Mouse (Mus musculus): ENCODE data around the gene Obsl1.
A peak's percentile ranks its signal among the peaks of the same experiment; 100 is the strongest.

Gene Obsl1

DNA sequence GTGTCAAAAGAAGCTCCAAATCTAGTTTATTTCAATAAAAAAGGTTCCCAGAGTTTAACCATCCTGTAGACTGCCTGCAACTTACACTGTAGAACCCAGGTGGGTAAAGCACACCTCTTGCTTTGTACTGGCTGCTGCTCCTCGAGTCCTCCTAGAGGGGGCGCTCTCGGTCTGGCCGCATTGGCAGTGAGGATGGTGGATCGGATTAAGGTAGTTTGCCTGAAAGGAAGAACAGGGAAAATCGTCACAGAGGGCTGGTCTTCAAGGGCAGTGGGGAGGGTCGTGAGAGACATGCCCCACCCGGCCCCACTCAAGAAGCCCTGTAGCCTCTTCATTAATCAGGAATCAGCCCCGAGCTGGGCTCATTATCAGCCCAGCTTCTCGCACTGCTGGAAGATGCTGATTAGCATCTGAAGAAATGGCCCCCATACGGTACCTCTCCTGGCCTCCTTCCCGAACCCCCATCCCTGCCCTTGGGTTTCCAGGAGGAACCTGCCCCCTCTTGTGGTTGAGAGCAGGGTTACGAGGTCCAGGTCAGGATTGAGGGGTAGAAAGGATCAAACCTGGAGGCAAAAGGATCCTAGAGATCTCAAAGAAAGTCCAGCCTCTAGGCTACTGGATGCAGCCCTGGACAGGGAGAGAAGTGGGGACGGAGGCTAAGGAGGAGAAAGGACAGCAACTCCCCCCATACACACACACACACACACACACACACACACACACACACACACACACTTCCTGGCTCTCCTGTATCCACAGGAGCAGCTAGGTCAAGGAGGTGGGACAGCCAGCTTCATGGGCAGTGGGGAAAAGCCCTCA is 49.3 kb downstream of the Obsl1 start:
- no peak for DNase-seq (ENCODE audit: low read depth, low spot score)

DNA sequence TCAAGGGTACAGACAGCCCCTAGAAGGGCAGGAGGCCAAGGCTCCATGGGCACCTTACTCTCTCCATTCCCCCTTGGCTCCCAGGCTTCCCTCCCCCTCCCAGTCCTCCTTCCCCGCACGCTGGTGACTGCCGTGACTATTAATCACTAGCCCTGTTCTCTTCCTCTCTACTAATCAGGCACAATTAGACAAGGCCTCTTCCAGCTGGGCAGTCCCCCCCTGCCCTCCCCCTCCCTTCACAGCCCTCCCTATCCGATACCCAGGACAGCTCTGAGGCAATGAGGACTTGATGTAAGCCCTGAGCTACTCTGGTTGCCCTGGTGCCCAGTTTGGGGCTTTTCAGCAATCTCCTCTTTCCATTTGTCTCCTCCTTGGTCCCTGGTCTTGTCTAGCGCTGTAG is 50.3 kb downstream of the Obsl1 start:
- no peak for DNase-seq (ENCODE audit: low read depth, low spot score)

- no peak for DNase-seq (ENCODE audit: low read depth, low spot score)
These were observed 50.8 kb downstream of the Obsl1 start for GRCm38 (mm10) chr1:75455433-75455832.

DNA sequence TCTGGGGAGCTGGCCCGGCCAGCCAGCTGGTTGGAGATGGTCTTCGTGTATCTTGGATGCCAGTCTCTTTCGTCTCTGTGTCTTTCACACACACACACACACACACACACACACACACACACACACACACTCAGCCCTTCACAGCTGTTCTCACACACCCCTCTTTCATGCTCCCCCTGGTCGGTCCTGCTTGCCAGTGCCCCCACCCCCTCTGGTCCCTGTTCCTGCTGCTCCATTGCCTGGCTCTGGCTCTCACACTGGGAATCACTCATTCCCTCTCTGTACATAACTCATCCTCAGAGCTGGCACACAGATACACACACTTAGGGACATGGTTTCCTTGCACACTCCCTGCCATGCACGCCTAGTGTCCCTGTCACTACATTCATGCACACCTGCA is 54.4 kb downstream of the Obsl1 start:
- DNase-seq (ENCODE audit: low read depth, low spot score) = no peak

DNA sequence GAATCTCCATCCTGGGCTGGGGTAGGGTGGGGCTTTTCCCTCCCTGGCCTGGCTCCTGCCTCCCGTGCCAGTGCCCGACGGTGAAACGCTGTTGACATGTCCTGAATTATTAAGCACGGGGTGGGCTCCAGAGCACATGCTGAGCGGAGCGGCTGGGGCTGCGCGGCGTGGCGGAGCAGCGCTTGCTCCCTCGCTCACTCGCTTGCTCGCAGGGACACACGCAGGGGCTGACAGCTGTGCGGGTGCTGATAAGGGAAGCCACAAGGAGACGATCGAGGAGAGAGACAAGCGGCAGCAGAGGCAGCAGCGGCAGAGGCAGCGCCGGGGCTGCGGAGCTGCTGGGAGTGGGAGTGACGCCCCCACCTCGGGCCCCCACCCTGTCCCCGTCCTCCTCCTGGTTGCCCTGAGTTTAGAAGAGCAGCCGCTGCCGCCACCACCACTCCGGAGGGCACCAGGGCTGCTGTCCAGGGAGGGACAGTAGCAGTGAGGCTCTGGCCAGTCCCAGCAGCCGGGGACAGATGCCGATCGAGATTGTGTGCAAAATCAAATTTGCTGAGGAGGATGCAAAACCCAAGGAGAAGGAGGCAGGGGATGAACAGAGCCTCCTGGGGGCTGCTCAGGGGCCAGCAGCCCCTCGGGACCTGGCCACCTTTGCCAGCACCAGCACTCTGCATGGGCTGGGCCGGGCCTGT is 55.8 kb downstream of the Obsl1 start, which contains the start of gene Asic4:
Gene Asic4, plus strand, starts transcription at position 123 of the 692 bp plus-strand sequence.
- DNase-seq (ENCODE audit: low read depth, low spot score) = no peak

- DNase-seq (ENCODE audit: low read depth, low spot score) = no peak
These were observed 56.7 kb downstream of the Obsl1 start for GRCm38 (mm10) chr1:75449377-75450135.

DNA sequence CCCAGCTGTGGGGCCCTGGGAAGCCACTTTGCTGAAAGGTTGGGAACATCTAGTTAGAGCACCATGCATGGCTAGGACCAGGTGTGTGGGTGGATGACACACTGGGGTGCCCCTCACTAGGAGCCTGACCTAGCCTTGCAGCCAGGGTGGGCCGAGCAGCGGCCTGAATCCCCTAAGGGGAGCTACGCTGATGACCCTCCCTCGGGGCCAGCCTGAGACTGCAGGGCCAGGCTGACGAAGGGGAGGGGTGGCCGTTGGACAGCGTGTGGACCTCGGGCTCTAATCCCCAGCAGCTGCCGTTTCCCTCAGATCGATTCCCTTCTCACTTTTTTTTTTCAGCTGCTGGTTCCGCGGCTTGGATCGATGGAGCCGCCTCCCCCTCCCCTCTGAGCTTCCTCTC is 57.3 kb downstream of the Obsl1 start:
- DNase-seq (ENCODE audit: low read depth, low spot score) = no peak

DNA sequence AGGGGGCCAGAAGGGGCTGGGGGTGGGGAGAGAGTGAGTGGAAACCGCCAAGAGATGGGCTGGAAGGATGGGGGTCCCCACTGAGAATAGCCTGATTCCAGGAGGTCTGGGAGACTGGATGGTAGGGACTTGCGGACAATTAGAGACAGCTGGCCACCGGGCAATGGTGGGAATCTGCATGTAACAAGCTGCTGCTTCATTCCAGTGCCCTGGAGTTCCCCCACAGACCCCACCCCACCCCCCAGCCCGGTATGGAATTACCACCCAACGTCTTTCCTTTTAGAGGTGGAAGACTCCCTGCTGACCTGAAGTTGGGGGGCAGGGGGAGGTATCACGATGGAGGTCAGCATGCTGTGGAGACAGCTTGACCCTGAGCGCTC is 58.2 kb downstream of the Obsl1 start:
- no peak for DNase-seq (ENCODE audit: low read depth, low spot score)

DNA sequence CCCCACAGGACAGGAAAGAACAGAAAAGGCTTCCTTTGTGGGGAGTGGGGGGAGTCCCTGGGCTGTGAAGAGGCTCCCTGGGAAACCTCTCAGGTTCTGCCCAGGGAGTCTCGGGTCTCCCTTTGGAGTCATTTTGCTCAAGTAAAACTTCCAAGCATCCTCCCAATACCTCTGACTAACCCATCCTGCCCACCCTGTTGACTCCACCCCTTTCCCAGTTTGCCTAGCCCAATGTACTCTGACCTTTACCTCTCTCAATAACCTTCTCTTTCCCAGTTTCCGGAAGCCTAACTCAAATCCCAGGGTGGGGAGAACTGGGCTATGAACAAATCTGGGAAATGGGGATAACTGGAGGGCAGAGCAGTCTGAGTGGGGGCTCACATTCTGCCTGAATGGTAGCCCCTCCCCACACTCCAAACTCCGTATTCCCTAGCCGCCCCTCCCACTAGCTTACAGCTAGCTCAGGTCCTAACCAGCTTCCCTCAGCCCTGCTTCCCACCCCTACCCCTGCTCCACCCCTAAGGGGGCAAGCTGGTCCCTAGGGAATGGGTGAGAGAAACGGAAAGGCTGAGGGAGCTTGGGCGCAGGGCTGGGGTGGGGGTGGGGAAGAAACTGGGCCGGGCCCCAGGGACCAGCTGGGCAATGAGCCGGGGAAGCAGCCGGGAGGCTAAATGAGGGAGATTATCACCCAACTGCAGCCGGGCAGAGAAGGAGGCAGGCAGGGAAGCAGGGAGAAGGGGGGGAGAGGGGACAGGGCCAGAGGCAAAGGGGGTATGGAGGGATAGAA is 58.8 kb downstream of the Obsl1 start:
- DNase-seq (ENCODE audit: low read depth, low spot score) = no peak

DNA sequence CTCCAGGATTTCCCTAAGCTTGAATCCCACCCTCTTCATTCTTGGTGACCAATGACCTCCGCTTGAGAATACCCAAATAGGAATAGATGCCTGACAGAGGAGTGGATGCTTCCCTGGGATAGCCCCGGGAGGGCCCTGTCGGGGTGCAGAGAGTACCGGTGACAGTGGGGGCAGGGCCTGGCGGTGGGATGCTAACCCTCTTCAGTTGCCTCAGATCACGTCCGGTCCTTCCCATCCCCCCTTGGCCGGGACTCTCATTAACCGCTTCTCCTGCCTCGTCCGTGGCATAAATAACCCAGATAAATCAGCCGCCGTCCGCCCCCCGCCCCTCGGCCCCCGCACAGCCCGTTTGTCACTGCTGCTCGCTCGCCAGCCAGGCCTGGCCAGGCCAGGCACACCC is 59.6 kb downstream of the Obsl1 start:
- no peak for DNase-seq (ENCODE audit: low read depth, low spot score)

DNA sequence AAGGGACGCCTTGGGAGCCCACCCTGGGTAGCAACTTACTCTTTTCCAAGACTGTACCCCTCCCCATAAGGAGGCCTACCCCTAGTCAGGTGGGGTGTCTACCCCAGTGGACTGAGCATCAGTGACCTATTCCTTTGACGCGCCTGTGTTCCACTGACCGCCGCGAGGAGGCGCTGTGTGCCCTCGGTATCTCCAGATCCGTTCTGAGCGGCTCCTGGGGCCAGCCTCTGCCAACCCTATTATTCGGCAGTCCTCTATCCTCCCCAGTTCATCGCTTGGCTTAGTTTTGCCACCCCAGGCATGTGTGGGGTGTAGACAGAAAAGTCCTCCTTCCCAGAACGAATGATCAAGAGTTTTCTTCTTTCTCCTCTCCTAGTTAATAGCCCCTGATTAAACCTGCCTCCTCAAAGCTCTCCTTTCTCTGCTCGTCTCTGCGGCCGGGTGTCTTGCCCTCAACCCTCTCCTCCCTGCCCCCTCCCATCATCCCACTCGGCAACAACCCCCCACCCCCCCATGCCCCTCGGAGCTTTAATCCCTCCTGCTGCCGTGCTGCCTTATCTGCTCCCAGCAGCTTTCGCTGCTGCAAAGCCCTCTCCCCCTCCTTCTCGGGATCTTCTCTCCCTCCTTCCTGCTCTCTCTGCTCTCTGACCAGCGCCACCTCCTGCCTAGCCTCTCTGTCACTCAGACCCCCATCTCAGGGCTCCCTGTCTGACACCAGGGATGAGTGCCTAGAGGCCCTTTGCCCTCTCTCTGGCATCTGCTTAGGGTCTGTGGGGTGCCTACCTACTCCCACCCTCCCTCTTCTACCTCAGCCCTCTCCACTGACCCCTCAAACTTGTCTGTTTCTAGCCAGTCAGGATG is 60.3 kb downstream of the Obsl1 start:
- DNase-seq (ENCODE audit: low read depth, low spot score) = peak; percentile 68

- DNase-seq (ENCODE audit: low read depth, low spot score) = no peak
These were observed 61.0 kb downstream of the Obsl1 start for GRCm38 (mm10) chr1:75445141-75445701.

- no peak for DNase-seq (ENCODE audit: low read depth, low spot score)
These were observed 62.0 kb downstream of the Obsl1 start for GRCm38 (mm10) chr1:75444208-75444607.

GRCm38 (mm10) chr1:75443247-75444024 is 62.8 kb downstream of the Obsl1 start:
- DNase-seq (ENCODE audit: low read depth, low spot score) = no peak

DNA sequence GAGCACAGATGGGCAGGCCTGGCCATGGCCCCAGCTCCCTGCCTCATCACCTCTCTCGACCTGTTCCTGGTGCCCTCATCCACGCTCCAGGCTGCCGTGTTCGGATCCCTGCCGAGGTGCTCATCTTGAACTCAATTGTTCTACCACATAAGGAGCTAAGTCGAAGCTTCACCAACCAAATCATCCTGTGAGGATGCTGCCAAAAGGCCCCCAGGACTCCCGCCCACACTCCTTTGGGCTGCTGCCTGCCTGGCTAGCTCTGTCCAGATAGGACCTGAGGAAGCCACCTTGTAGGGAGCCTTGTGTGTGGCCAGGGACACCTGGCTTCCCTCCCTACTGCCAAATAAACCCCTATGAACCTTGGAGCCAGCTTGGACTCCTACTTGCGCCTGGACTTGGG is 63.4 kb downstream of the Obsl1 start:
- no peak for DNase-seq (ENCODE audit: low read depth, low spot score)

- DNase-seq (ENCODE audit: low read depth, low spot score) = no peak
These were observed 64.1 kb downstream of the Obsl1 start for GRCm38 (mm10) chr1:75442171-75442570.

DNA sequence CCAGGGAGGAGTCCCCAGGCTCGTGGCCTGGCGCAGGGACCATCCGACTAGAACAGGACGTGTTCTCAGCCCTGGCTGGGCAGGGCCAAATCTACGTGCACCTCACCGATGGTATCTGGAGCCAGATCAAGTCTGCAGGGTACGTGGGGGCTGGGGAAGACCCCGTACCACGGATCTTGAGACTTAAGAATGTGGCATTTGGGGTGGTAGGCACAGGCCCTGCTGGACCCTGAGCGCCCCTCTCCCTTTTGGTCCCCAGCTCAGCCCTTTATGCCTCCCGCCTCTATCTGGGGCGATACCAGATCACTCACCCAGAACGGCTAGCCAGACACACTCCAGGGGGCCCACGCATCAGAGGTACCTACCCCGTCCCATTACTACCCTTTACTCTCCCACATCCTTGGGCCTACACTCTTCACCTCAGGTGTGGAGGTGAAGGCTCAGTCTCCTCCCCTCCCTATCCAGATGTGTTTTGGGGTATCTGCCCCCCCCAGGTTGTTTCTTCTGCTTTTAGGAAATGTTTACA is 64.7 kb downstream of the Obsl1 start:
- no peak for DNase-seq (ENCODE audit: low read depth, low spot score)

DNA sequence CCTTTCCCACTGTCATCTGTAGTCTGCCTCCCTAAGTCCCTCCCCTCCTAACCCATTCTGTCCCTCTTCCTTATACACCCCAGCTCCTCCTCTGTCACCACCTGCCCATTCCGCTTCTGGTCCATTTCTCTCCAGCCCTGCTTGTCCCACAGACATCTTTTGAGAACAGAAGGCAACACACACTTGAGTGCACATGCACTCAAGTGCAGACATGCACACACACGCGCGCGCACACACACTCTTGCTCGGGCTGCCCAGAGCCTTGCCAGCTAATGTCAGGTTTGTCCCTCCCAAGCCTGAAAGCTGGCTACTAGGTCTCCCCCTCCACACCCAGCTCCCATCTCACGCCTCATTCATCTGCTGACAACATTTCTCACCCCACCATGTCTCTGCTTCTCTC is 65.6 kb downstream of the Obsl1 start:
- no peak for DNase-seq (ENCODE audit: low read depth, low spot score)

- DNase-seq (ENCODE audit: low read depth, low spot score) = no peak
These were observed 67.5 kb downstream of the Obsl1 start for GRCm38 (mm10) chr1:75438782-75439181.

Measured in CD4-positive helper T cell, adult 2 months (primary cell).